In genomic region chr11:51837164-51838153, GRCm38 (mm10) we compare ENCODE assay signal across 16 mouse cellular contexts. TPM values are rescaled to one million over a fixed set of nuclear protein-coding genes. Genes with fewer than 3 reads are reported as not detected.
A peak's percentile ranks its signal among the peaks of the same experiment; 100 is the strongest.
DNase-seq lines count a peak whose midpoint lies in the region; ATAC-seq and TF ChIP-seq lines count a peak whose summit lies in the region.
"Had no signal": no experiment of that assay in that cellular context is flagged by ENCODE, and none has a peak within 500 bp of the region (broad histone marks: within the 10 kb centered on the region; RNA-seq: fewer than 3 reads in every experiment).

No protein-coding gene starts in this region.

- H3K27ac ChIP-seq in forebrain, embryonic 14.5 days (ENCODE audit: low read depth, low read length) = peak overlapping the region; percentile 39; the same call in 1 of the 2 replicates
- no peak overlapping the region for H3K27ac ChIP-seq in forebrain, embryonic 10.5 days
- H3K27ac ChIP-seq in liver, embryonic 14.5 days = peak overlapping the region; percentile 96
- H3K27ac ChIP-seq in liver, embryonic 12.5 days = no peak overlapping the region
- 0 out of 2 replicates have a peak overlapping the region, but pooled peaks have one; percentile 12 for H3K27ac ChIP-seq in liver, embryonic 16.5 days (ENCODE audit: low read length)
- H3K27ac ChIP-seq in stomach, postnatal 0 days (replicated peaks) = no peak overlapping the region
- H3K27ac ChIP-seq: heart, embryonic 13.5 days; hindbrain, embryonic 15.5 days; lung, embryonic 15.5 days; midbrain, embryonic 12.5 days; neural tube, embryonic 12.5 days had no signal

- no peak for TF ChIP-seq EP300 in liver, embryonic 14.5 days (IDR thresholded peaks at IDR 0.05; ENCODE audit: low read depth)
- no peak for TF ChIP-seq EP300 in stomach, postnatal 0 days (optimal IDR thresholded peaks at IDR 0.05)

- H3K4me1 ChIP-seq in forebrain, embryonic 14.5 days (ENCODE audit: control insufficient read depth, insufficient read depth, low read length) = no peaks in the 10 kb centered on the region; the same call in 1 of the 2 replicates
- H3K4me1 ChIP-seq in forebrain, embryonic 10.5 days = peaks cover 12% of the 10 kb centered on the region
- peaks cover 32 to 53% of the 10 kb centered on the region in 2 experiments for H3K4me1 ChIP-seq in liver, embryonic 14.5 days (replicated peaks; ENCODE audit: control insufficient read depth in 2 of 2, insufficient read depth in 2 of 2, low read length in 1 of 2)
- peaks cover 66% of the 10 kb centered on the region for H3K4me1 ChIP-seq in liver, embryonic 12.5 days
- H3K4me1 ChIP-seq in liver, embryonic 16.5 days (ENCODE audit: control insufficient read depth, low read depth, low read length) = peaks cover 59% of the 10 kb centered on the region
- no peaks in the 10 kb centered on the region for H3K4me1 ChIP-seq in stomach, postnatal 0 days (replicated peaks; ENCODE audit: control insufficient read depth, insufficient read depth)

- no peak overlapping the region for H3K9ac ChIP-seq in forebrain, embryonic 14.5 days (ENCODE audit: low read length)
- H3K9ac ChIP-seq in liver, embryonic 14.5 days (replicated peaks) = no peak overlapping the region; the same call in 1 of the 2 replicates
- H3K9ac ChIP-seq in liver, embryonic 12.5 days = no peak overlapping the region
- no peak overlapping the region for H3K9ac ChIP-seq in liver, embryonic 16.5 days (ENCODE audit: low read depth, low read length)
- no peak overlapping the region for H3K9ac ChIP-seq in stomach, postnatal 0 days (ENCODE audit: low read length)
- H3K9ac ChIP-seq: heart, embryonic 13.5 days; hindbrain, embryonic 15.5 days; lung, embryonic 15.5 days; midbrain, embryonic 12.5 days; neural tube, embryonic 12.5 days had no signal

- TF ChIP-seq CTCF in liver, embryonic 14.5 days (IDR thresholded peaks at IDR 0.05; ENCODE audit: low read depth) = no peak
- no peak for TF ChIP-seq CTCF in brain, embryonic 14.5 days (IDR thresholded peaks at IDR 0.05; ENCODE audit: borderline replicate concordance, extremely low read depth, insufficient read depth, insufficient read length)
- no peak for TF ChIP-seq CTCF in stomach, postnatal 0 days (IDR thresholded peaks at IDR 0.05; ENCODE audit: low read depth)

- H3K4me3 ChIP-seq in forebrain, embryonic 14.5 days (ENCODE audit: low read depth, low read length) = no peak overlapping the region
- H3K4me3 ChIP-seq in forebrain, embryonic 10.5 days = no peak overlapping the region
- H3K4me3 ChIP-seq in liver, embryonic 14.5 days (ENCODE audit: insufficient read depth in 1 of 2, low read depth in 2 of 2, low read length in 2 of 2) = no peak overlapping the region
- H3K4me3 ChIP-seq in liver, embryonic 12.5 days = no peak overlapping the region
- H3K4me3 ChIP-seq in liver, embryonic 16.5 days (ENCODE audit: low read depth, low read length) = no peak overlapping the region
- no peak overlapping the region for H3K4me3 ChIP-seq in stomach, postnatal 0 days (ENCODE audit: low read depth, low read length)
- H3K4me3 ChIP-seq: heart, embryonic 13.5 days; hindbrain, embryonic 15.5 days; lung, embryonic 15.5 days; midbrain, embryonic 12.5 days; neural tube, embryonic 12.5 days had no signal

- H3K27me3 ChIP-seq in forebrain, embryonic 14.5 days (replicated peaks; ENCODE audit: control insufficient read depth, insufficient read depth, low read length) = no peaks in the 10 kb centered on the region
- no peaks in the 10 kb centered on the region for H3K27me3 ChIP-seq in forebrain, embryonic 10.5 days (ENCODE audit: poor library complexity, severe bottlenecking)
- H3K27me3 ChIP-seq in liver, embryonic 14.5 days (ENCODE audit: control insufficient read depth, insufficient read depth, low read length) = no peaks in the 10 kb centered on the region
- no peaks in the 10 kb centered on the region for H3K27me3 ChIP-seq in liver, embryonic 12.5 days (replicated peaks)
- H3K27me3 ChIP-seq in liver, embryonic 16.5 days (ENCODE audit: control insufficient read depth, insufficient read depth, low read depth, low read length) = no peaks in the 10 kb centered on the region
- no peaks in the 10 kb centered on the region for H3K27me3 ChIP-seq in stomach, postnatal 0 days (ENCODE audit: control insufficient read depth, insufficient read depth, low read length)
- H3K27me3 ChIP-seq: heart, embryonic 13.5 days; hindbrain, embryonic 15.5 days; lung, embryonic 15.5 days; midbrain, embryonic 12.5 days; neural tube, embryonic 12.5 days had no signal

- DNase-seq in forebrain, embryonic 14.5 days (ENCODE audit: low spot score) = peak; percentile 68
- DNase-seq in forebrain, embryonic 10.5 days (ENCODE audit: extremely low spot score, low spot score) = no peak
- no peak for DNase-seq in liver, embryonic 14.5 days (ENCODE audit: low read depth in 3 of 3, low spot score in 3 of 3)
- peak; percentile 74 for DNase-seq in brain, embryonic 14.5 days (ENCODE audit: low read depth)
- DNase-seq in testis, postnatal 14 days (ENCODE audit: low spot score) = no peak
- DNase-seq in stomach, postnatal 0 days (ENCODE audit: low spot score) = no peak
- DNase-seq: cerebellum, adult 2 months; kidney, adult 9 months; spleen, adult 18-20 months had no signal

- no peak for TF ChIP-seq POLR2A in brain, embryonic 14.5 days (IDR thresholded peaks at IDR 0.05; ENCODE audit: borderline replicate concordance, extremely low read depth, insufficient read depth, insufficient read length, poor library complexity, severe bottlenecking)

- 66% methylated on average over 8 of the region's 8 CpGs for WGBS in forebrain, embryonic 14.5 days
- 81% methylated on average over 8 of the region's 8 CpGs for WGBS in forebrain, embryonic 10.5 days
- 68% methylated on average over 8 of the region's 8 CpGs for WGBS in liver, embryonic 14.5 days (ENCODE audit: insufficient replicate concordance)
- 65% methylated on average over 8 of the region's 8 CpGs for WGBS in liver, embryonic 12.5 days (ENCODE audit: insufficient replicate concordance)
- 64% methylated on average over 8 of the region's 8 CpGs for WGBS in liver, embryonic 16.5 days (ENCODE audit: insufficient replicate concordance)
- WGBS in stomach, postnatal 0 days = 77% methylated on average over 8 of the region's 8 CpGs

- no peaks in the 10 kb centered on the region for H3K9me3 ChIP-seq in forebrain, embryonic 14.5 days (replicated peaks; ENCODE audit: control insufficient read depth, low read length)
- H3K9me3 ChIP-seq in forebrain, embryonic 10.5 days = no peaks in the 10 kb centered on the region
- H3K9me3 ChIP-seq in liver, embryonic 14.5 days (ENCODE audit: control insufficient read depth, low read length) = no peaks in the 10 kb centered on the region
- no peaks in the 10 kb centered on the region for H3K9me3 ChIP-seq in liver, embryonic 12.5 days (replicated peaks)
- H3K9me3 ChIP-seq in liver, embryonic 16.5 days (replicated peaks; ENCODE audit: control insufficient read depth, low read length) = no peaks in the 10 kb centered on the region
- no peaks in the 10 kb centered on the region for H3K9me3 ChIP-seq in stomach, postnatal 0 days (ENCODE audit: control insufficient read depth, low read length)
- H3K9me3 ChIP-seq: heart, embryonic 13.5 days; hindbrain, embryonic 15.5 days; lung, embryonic 15.5 days; midbrain, embryonic 12.5 days; neural tube, embryonic 12.5 days had no signal

- peak; percentile 23; the same call in 1 of the 2 replicates for ATAC-seq in forebrain, embryonic 14.5 days
- ATAC-seq in liver, embryonic 14.5 days (ENCODE audit: insufficient read depth) = no peak
- no peak for ATAC-seq in liver, embryonic 12.5 days
- ATAC-seq in liver, embryonic 16.5 days (ENCODE audit: low read depth) = no peak
- ATAC-seq in stomach, postnatal 0 days (ENCODE audit: low FRiP score, low TSS enrichment) = no peak

- H3K4me2 ChIP-seq in forebrain, embryonic 14.5 days (ENCODE audit: low read length) = no peak overlapping the region
- H3K4me2 ChIP-seq in liver, embryonic 14.5 days (ENCODE audit: low read depth) = no peak overlapping the region
- no peak overlapping the region for H3K4me2 ChIP-seq in liver, embryonic 12.5 days
- H3K4me2 ChIP-seq in liver, embryonic 16.5 days (ENCODE audit: low read depth, low read length) = no peak overlapping the region
- H3K4me2 ChIP-seq in stomach, postnatal 0 days (replicated peaks; ENCODE audit: low read depth) = no peak overlapping the region
- H3K4me2 ChIP-seq: heart, embryonic 13.5 days; hindbrain, embryonic 15.5 days; lung, embryonic 15.5 days; midbrain, embryonic 12.5 days; neural tube, embryonic 12.5 days had no signal

- no peaks in the 10 kb centered on the region for H3K36me3 ChIP-seq in forebrain, embryonic 14.5 days (ENCODE audit: control insufficient read depth, insufficient read depth, low read length)
- no peaks in the 10 kb centered on the region for H3K36me3 ChIP-seq in forebrain, embryonic 10.5 days (replicated peaks)
- no peaks in the 10 kb centered on the region for H3K36me3 ChIP-seq in liver, embryonic 14.5 days (replicated peaks; ENCODE audit: control insufficient read depth, insufficient read depth, low read depth)
- no peaks in the 10 kb centered on the region for H3K36me3 ChIP-seq in liver, embryonic 12.5 days
- H3K36me3 ChIP-seq in liver, embryonic 16.5 days (ENCODE audit: control insufficient read depth, insufficient read depth) = no peaks in the 10 kb centered on the region
- H3K36me3 ChIP-seq in stomach, postnatal 0 days (ENCODE audit: control insufficient read depth, insufficient read depth, low read length) = peaks cover 6% of the 10 kb centered on the region; the same call in 1 of the 2 replicates
- H3K36me3 ChIP-seq: heart, embryonic 13.5 days; hindbrain, embryonic 15.5 days; midbrain, embryonic 12.5 days; neural tube, embryonic 12.5 days had no signal

RNA-seq across cellular contexts. Expression of gene Jade2, which starts 20.0 kb away (rescaled TPM):
- polyA plus RNA-seq in forebrain, embryonic 14.5 days (2014; fragmentation: Nextera tagmentation; extraction: Ambion mirVana) = 0.20 and 0.23 TPM in 2 replicates
- polyA plus RNA-seq in forebrain, embryonic 10.5 days (2016; fragmentation: Nextera tagmentation; extraction: Ambion mirVana) = 0.57 and 0.64 TPM in 2 replicates
- polyA plus RNA-seq in liver, embryonic 14.5 days (2012; rRNA removed) = 0.63 and 0.77 TPM in 2 replicates
- polyA plus RNA-seq in liver, embryonic 14.5 days (2014; fragmentation: Nextera tagmentation; extraction: Ambion mirVana) = 0.42 and 0.46 TPM in 2 replicates
- polyA plus RNA-seq in liver, embryonic 12.5 days (2016; fragmentation: Nextera tagmentation; extraction: Ambion mirVana) = 0.92 and 0.95 TPM in 2 replicates
- 0.93 and 1.1 TPM in 2 replicates for polyA plus RNA-seq in brain, embryonic 14.5 days (2012; rRNA removed)
- polyA plus RNA-seq in liver, embryonic 16.5 days (2015; fragmentation: Nextera tagmentation; extraction: Ambion mirVana) = 0.64 and 0.79 TPM in 2 replicates
- polyA plus RNA-seq in stomach, postnatal 0 days (2015; fragmentation: Nextera tagmentation; extraction: Ambion mirVana) = 1.2 and 1.3 TPM in 2 replicates

Comparison
In these comparisons a context has a peak if more than half of its experiments do, and no peak if none do; other contexts are left out.
1. DNase-seq: peak in forebrain, embryonic 14.5 days (single experiment) and brain, embryonic 14.5 days (single experiment); none in forebrain, embryonic 10.5 days (single experiment), liver, embryonic 14.5 days (0 of 3), testis, postnatal 14 days (single experiment) and stomach, postnatal 0 days (single experiment).
2. H3K27ac ChIP-seq: peak in forebrain, embryonic 14.5 days (single experiment), liver, embryonic 14.5 days (single experiment) and liver, embryonic 16.5 days (single experiment); none in forebrain, embryonic 10.5 days (single experiment), liver, embryonic 12.5 days (single experiment) and stomach, postnatal 0 days (single experiment).